Mouse (Mus musculus): ENCODE data around the gene Cnbd2.

The Cnbd2 gene

DNA sequence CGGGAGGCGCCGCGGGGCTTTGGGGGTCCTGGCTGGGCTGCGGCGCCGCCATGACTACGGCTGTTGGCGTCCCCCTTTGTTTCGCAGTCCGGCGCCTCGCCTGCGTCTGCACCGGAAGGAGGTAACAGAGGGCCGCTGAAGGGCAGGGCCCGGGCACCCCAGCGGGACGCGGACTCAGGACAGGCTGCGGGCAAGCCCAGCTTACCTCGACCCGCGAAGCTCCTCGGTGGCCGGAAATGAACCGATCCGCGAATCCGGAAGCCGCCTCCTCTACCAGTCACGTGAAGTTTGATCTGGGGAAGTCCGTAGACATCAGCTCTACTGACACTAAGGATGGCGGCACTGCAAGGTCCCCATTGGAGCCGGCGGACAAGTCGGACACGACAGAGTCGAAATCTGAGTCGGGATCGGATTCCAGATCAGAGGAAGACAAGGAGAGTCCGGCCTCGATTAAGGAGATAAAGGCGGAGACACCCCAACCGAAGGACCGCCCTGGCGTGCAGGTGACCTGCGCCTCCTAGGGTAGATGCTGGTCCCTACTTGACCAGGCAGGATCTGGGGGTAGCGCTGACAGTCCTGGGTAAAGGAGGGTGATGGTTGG lies at the start of gene Cnbd2, which contains the start of gene Scand1:
Gene Cnbd2 (plus strand): TSS at position 3 of the 601 bp plus-strand sequence.
Gene Scand1 (minus strand): TSS at position 408 of the 601 bp plus-strand sequence.
- peak; percentile 81 to 89 for DNase-seq (ENCODE audit: low spot score in 2 of 2)

DNA sequence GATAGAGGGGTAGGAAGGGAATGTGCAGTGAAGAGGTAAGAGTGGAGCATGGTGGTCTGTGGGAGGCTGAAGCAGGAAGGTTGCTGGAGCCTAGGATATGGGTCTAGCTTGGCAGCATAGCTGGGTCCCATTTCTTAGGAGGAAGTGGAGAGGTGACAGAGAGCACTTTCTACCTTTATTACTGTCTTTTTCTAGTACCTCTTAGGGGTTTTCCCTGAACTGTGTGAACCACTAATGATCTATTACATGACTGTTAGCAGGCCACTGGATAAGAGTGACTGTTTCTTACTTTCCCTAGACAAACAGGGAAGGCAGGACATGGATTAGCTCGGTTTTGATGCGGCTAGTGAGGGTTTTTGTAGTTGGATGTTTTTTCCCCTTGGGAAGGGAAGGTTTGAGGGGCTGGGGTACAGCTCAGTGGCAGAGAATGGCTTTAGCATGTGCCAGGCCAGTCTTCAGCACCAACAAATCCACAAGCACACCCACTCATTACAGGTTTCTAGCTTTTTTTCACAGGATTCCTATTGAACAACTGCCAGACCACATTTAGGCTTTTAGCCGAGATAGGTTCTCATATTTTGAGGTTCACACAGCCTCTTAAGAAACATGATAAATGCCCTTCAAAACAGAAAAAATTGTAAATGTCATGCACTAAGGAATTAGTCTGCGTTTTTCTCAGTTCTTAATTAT lies 48.8 kb upstream of the Cnbd2 start:
- no peak for DNase-seq (ENCODE audit: low spot score in 2 of 2)

DNA sequence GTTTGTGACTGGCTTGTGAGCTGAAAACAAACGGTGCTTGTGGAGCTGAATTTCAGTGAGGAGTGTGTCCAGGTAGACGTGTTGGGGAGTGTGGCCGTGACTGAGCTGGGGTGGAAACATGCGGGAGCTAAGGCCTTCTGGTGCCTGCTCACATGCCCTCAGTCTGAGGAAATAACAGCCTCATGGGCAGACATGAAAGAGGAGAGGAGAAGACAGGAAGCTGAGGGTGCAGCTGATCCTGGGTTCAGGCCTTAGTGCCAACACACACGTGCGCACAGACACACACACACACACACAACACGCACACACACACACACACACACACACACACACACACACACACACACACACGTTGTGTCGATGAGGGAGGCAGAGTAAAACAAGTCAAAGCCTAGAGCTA lies 44.5 kb upstream of the Cnbd2 start:
- no peak for DNase-seq (ENCODE audit: low spot score in 2 of 2)

DNA sequence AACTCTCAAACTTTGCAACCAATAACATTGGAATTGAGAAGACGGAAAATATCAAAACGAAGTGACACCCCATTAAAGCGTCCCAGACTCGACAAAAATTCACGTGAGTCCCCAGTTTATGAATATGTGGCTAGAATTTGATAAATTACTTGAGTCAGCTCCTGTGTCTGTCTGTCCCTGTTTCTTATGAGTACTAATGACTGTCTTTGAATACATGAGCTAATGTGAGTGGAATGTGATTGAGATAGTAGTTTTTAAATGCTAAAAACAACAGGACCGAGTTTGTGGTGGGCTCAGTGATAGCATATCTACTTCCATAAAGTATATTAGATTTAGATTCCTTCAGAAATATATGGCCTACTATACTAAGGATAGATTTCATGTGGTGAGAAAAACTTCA lies 39.5 kb upstream of the Cnbd2 start:
- DNase-seq (ENCODE audit: low spot score in 2 of 2) = no peak

DNA sequence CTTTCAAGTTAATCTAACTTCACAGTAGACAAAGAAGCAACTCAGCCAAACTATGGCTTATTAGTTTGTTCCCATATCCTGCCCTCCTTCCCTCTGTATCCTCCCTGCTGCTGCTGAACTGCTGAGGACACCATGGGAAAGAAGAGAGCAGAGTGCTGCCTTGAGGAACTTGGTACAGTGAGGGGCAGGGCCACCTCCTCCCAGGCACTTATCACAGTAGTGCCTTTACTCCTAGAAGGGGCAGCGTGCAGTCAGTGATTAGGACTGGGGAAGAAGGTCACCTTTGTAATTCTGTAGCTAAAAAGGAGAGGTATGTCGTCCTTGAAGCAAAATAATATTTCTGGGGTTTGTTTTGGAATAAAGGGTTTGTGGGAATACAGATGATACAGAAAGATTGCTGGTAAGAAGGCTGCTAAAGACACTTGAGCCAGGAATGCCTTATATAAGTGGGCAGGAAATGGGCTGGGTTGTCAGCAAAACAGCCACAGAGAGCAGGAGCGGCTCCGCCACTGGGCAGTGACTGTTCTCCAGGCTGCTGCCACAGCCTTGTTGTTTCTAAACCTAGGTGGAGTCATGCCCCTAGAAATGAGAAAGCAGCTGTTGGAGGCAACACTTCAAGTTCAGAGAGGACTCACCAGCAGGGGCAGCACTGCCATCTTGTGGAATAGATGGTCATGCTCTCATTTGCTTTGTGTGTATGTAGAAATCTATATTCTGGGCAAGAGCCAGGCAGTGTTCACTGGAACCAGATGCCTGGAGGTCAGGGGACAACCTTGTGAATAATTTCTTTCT lies 33.7 kb upstream of the Cnbd2 start:
- peak; percentile 74 to 82 for DNase-seq (ENCODE audit: low spot score in 2 of 2)

DNA sequence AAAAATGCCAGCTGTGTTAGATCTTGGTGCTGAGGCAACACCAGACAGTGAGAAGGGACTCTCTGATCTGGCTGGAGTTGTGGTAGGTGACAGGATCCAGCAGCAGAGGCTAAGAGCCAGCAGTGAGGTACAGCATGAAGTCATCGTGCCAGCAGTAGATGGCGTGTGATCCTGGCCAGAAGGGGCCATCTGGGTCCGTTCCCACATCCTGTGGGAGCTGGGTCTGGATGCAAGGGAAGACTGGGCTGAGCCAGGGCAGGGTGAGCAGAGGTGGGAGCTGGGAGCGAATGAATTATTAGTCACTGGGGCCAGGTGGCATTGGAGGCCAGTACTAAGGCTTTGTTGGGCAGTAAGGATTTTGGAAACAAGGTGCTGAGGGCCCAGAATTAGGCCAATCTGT lies 30.9 kb upstream of the Cnbd2 start:
- no peak for DNase-seq (ENCODE audit: low spot score in 2 of 2)

DNA sequence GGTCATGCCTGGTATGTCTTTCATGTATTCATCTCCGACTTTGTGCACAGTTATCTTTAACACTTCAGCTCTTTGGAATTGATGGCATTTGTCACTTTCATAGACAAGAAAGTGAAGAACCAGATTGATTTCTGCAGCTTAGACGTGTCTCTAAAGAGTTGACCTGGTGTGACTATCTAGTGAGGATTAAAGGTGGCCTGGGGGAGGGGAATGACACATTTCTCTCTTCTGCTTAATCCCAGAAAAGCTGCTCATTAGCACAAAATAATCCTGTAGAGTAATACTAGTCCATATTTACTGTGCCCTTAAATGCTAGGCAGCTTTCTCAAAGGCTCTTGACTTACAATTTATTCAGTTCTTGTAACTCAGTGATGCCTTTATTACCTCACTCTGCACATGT lies 26.9 kb upstream of the Cnbd2 start:
- DNase-seq (ENCODE audit: low spot score in 2 of 2) = no peak

DNA sequence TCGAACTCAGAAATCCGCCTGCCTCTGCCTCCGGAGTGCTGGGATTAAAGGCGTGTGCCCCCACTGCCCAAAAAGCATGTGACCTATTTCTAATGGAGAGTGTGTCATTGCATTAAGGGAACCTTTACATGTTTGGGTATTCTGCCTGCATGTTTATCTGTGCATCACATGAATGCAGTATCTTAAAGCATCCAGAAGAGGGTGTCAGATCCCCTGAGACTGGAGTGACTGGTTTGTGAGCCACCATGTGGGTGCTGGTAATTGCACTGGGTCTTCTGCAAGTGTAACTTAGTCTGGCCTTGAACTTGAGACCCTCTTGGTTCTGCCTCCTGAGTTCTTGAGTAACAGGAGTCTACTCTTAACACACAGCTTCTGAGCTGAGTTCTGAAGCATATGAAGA lies 25.4 kb upstream of the Cnbd2 start:
- no peak for DNase-seq (ENCODE audit: low spot score in 2 of 2)

DNA sequence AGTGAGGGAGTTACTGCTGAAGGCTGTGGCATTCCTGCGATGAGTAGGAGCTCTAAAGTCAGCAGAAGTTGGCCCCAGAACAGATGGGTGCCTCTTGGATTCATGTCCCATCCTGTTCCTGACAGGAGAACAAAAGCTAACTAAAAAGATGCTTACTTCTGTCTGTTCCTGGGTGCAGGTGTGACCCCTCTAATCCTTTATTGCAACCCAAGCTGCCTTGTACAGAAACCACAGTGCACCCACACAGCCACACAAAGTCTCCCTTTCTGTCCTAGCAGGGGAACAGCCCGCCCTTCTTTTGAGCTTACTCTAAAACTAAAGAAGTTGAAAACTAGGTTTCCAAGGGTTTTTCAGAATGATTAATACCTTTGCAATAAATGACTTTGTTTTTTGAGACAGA lies 23.9 kb upstream of the Cnbd2 start:
- no peak for DNase-seq (ENCODE audit: low spot score in 2 of 2)

DNA sequence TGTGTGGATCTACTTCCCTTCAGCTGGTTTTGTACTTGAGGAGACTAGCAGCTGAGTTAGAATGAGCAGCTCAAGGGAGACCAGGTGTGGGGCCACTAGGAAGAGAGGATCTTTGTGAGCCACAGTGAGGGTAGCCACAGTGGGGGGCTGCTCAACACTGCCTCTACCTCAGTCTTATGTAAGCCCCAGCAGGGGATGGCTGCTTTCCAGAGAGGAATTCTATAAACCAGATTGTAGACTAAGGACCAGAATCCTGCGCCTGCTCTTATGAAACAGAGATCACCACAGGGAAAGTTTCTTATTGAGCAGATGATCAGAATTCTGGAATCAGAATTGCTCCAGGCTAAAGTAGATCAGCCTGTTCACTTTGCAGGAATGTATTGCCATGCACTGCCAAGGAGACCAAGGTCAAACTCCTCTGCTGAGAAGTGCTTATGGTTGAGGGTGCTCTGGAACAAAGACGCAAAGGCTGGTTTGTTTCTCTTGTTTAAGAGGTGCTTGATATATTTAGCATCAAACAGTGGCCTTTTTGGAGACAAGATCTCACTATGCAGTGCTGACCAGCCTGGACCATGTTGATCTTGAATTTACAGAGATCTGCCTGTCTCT lies 22.4 kb upstream of the Cnbd2 start:
- DNase-seq (ENCODE audit: low spot score in 2 of 2) = no peak

DNA sequence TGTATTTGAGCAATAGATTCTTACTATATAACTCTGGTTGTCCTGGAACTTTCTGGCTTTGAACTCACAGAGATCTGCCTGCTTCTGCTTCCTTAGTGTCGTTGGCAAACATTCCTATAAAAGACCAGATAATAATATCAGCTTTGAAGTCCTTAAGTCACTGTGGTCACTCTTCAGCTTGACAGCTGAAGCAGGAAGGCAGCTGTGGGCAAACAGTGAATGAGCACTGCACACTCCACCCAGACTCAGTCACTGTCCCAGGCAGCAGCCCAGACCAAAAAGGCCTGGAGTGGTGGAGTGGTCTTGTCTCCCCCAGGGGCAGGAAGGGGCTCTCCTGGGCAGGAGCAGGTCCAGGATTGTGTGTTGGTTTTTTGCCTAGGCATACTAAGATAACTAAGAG lies 20.1 kb upstream of the Cnbd2 start:
- DNase-seq (ENCODE audit: low spot score in 2 of 2) = no peak

DNA sequence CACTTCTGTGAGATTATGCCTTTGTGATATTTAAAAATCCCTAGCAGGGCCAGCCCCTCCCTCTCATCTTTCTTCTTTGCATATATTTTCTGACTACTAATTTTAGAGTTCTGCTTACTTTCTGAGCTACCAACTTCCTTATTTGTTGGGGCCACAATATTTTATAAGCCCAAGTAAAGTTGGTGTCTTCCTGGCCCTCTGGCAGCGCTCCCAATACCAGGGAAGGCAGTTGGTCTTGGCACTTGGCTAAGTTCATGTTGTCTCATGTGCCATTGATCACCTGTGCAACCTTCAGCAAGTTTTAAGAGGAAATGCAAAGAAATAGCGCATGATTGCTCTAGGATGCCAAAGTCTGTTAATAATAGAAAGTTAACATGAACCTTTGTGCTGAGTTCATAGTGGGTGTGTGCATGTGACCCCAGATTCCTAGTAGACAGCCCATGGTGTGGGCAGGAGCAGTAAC lies 16.5 kb upstream of the Cnbd2 start:
- no peak for DNase-seq (ENCODE audit: low spot score in 2 of 2)

DNA sequence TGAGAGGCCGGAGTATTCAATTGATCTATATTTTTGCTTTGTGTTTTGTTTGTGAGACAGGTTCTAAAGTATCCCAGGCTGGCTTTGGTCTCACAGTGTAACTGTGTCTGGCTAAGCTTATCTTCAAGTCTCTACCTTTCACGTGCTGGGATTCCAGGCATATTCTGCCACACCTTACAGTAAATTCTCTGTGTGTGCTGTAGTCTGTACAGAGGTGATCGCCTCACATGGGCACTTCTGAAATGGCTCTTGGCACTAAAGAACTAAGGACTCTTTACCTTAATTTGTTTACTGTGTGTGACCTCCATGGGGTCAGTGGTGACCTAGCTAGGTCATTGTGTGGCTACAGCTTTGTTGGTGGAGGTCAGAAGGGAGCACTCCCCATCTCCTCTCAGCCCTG lies 15.9 kb upstream of the Cnbd2 start:
- no peak for DNase-seq (ENCODE audit: low spot score in 2 of 2)

DNA sequence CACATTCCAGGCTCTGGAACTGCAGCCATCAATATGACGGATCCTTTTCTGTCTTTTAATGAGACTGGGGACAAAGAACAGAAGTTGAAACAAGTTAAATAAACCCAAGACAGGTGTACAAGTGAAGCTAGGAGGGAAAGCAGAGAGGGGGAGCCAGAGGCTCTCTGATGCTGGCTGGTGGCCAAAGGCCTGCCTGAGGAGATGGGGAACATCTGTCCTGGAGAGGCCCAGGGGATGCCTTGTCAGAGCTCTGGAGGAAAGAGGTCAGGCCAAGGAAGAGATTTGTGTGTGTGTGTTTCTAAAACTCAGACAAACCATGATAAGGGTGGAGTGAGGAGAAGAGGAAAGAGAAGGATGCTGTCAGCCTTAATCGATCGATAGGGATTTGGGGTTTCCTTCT lies 14.4 kb upstream of the Cnbd2 start:
- no peak for DNase-seq (ENCODE audit: low spot score in 2 of 2)

DNA sequence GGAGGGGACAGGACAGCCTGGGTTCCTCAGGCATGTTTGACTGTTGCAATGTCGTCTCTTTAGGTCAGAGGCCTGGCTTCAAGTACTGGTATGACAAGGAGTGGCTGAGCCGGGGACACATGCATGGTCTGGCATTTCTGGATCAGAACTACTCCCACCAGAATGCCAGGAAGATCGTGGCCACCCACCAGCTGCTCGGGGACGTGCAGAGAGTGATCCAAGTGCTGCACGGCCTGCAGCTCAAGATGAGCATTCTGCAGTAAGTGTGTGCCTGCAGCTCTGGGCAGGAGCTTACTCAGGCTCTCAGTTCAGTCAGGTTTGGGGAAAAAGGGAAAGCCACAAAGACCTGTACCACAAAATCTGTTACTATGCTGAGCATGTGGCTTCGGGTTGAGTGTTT lies 13.6 kb upstream of the Cnbd2 start:
- no peak for DNase-seq (ENCODE audit: low spot score in 2 of 2)

DNA sequence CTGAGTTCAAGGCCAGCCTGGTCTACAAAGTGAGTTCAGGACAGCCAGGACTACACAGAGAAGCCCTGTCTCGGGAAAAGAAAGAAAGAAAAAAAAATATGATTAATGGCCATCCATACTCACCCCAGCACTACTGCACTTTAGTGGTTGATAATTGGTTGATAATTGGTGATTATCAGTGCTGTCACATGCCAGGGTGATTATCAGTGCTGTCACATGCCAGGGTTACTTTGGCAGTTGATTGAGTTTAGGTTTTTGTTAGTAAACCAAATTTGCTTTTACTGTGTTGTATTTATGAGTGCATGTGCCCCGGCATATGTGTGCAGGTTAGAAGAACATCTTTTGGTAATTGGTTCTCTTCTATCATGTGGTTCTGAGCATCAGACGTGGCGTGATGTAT lies 10.0 kb upstream of the Cnbd2 start:
- DNase-seq (ENCODE audit: low spot score in 2 of 2) = no peak

DNA sequence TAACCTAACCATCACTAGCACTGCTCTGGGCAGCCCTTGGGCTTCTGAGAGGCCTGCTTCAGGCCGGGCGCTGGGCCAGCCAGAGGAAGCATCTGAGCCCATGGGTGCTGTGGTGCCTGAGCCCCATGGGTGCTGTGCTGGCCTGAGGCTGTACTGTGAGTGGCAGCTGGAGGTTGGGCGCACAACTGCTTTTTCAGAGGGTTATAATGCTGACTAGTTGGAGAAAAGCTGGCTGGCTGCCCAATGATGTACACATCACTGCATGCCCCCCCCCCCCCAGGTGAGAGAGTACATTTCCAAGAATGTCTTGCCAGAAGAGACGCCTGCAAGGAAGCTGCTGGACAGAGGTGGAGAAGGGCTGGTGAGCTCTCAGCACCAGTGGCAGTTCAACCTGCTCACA lies 7.7 kb upstream of the Cnbd2 start:
- no peak for DNase-seq (ENCODE audit: low spot score in 2 of 2)

DNA sequence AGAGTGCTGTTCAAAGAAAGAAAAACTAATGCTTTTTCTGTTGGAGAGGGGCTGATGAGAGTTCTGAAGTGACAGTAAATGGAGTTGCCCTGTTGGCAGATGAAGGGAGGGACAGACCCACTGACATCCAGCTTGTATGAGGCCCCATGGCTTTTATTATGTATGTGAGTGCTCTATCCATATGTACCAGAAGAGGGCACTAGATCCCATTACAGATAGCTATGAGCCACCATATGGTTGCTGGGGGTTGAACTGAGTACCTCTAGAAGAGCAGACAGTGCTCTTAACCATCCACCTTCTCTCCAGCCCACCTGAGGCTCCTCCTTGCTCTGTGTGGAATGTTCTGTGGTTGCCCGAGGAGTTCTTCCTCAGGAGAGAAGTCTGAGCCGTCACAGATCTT lies 6.3 kb upstream of the Cnbd2 start:
- DNase-seq (ENCODE audit: low spot score in 2 of 2) = no peak

DNA sequence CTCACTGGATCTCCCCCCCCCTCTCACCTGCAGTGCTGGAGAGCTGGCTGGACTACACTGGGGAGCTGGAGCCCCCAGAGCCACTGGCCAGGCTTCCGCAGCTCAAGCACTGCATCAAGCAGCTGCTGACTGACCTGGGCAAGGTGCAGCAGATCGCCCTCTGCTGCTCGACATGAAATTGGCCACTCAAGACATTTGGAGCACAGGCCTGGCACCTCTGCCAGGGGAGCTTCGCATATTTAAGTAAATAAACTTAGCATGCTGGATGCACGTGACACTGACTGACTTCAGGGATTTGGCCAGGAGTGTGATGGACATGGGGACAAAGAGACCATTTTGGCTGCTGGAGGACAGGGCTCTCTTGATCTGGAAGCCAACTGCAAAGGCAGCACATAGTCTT lies 4.8 kb upstream of the Cnbd2 start:
- no peak for DNase-seq (ENCODE audit: low spot score in 2 of 2)

DNA sequence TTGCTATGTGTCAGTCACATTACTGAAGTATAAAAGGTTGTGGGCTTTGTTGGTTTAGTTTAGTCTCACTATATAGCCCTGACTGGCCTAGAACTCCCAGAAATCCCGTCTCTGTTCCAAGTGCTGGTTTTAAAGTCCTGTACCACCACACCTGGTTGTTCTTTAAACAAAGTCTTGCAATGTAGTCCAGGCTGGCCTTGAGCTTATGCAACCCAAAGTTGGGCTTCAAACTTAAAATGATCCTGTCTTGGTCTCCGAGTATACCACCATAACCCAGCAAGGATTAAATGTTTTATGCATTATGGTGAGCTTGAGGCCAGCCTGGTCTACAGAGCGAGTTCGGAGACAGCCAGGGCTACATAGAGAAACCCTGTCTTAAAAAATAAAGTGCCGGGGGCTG lies 2.2 kb upstream of the Cnbd2 start:
- no peak for DNase-seq (ENCODE audit: low spot score in 2 of 2)

DNA sequence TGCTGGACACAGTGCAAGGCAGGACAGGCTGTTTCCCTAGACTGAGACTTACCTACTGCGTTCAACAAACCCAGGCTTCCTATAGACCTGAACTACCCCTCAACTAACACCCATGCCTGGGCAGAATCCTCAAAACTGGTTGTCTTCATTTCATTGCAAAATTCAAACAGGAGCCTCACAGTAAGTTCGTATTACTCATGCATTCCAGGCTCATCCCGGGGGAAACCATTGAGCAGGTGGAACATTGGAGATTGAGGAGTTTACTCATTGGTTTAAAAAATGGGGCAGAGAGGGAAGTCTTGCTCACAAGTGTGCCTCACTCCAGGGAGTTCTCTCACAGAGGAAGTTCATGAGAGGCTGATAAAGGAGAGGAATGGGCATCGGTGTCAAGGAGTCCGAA lies 1.6 kb upstream of the Cnbd2 start:
- DNase-seq (ENCODE audit: low spot score in 2 of 2) = no peak

DNA sequence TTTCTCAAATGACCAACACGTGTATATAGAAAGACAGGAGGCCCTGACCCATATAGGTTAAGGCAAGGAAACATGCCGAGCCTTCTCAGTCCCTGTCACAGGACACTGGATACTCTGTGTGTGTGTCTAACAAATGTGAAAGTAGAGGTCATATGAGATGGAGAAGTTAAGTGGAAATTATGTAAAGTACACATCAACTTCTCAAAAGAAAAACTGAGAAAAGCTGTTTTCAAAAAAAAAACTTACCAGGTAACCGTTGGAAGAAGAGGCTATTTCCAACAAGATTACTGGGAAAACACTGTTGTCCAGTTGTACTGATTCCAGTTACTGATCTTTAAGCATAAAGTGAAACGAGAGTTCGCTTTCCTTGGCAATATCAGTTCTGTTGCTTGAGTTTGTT lies 1.2 kb upstream of the Cnbd2 start:
- DNase-seq (ENCODE audit: low spot score in 2 of 2) = no peak

DNA sequence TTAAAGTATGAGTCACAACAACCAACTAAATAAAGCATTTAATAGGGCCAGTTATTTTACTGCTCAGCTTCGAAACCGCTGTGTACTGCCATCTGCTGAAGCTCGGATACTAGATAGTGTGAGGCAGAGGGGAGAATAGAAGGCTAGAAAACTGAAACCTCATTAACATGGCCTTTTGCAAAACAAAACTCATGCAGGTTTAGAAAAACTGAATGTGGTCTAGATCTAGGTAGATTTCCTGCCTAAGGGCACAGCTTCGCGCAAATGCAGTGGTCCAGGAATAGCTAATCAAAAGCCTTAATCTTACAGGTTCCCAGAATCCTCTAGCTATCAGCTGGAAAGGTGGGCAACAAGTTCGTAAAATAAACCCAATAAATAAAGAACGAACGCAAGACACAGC lies 658 bp upstream of the Cnbd2 start:
- no peak for DNase-seq (ENCODE audit: low spot score in 2 of 2)

Data from spleen, postnatal 4 days (tissue).